Mouse (Mus musculus): ENCODE data around the gene Mcm9. TPM values are rescaled to one million over a fixed set of nuclear protein-coding genes. Genes with fewer than 3 reads are reported as not detected.

Gene Mcm9
- polyA plus RNA-seq (2012; rRNA removed; ENCODE audit: low replicate concordance) = 1.3 and 1.5 TPM in 2 replicates

GRCm38 (mm10) chr10:53630339-53630738 lies at the start of gene Mcm9:
TSS of gene Mcm9 (minus strand) at chr10:53630439.

GRCm38 (mm10) chr10:53596677-53597120 lies 33.5 kb downstream of the Mcm9 start, which contains the start of gene Asf1a:
TSS of gene Asf1a (plus strand) at chr10:53596757.

Other genes starting within 250 kb of the Mcm9 start
- gene Asf1a, start 33.7 kb downstream of the Mcm9 start, polyA plus RNA-seq (2012; rRNA removed; ENCODE audit: low replicate concordance) = 0.79 and 1.1 TPM in 2 replicates
- gene Fam184a, start 120.7 kb upstream of the Mcm9 start, polyA plus RNA-seq (2012; rRNA removed; ENCODE audit: low replicate concordance) = 0.09 and 0.18 TPM in 2 replicates

Measured in duodenum, adult 2 months (tissue).